Mouse (Mus musculus): ENCODE data around the gene Lipm.

GRCm38 (mm10) chr19:34153263-34154144 is 52.8 kb downstream of the Lipm start:
- no peak for TF ChIP-seq CTCF (IDR thresholded peaks at IDR 0.05; ENCODE audit: borderline replicate concordance, extremely low read depth, insufficient read depth, insufficient read length)
- no peak for TF ChIP-seq POLR2A (IDR thresholded peaks at IDR 0.05; ENCODE audit: borderline replicate concordance, extremely low read depth, insufficient read depth, insufficient read length, poor library complexity, severe bottlenecking)
